Mouse (Mus musculus) spleen, adult 2 months (tissue): Measurements from ENCODE around the gene Smyd2.

Experiments
- CTCF ChIP-seq: fragments of 200-500 bp; IDR thresholded peaks from 2 replicates; pipeline ENCODE4 v1.5.1; 2011; ENCODE audit warnings: mild to moderate bottlenecking, inconsistent platforms; ENCODE audit not compliant: insufficient read depth, insufficient read length, insufficient replicate concordance; ENCODE audit errors: extremely low read depth
- POLR2A ChIP-seq: fragments of 200-500 bp; IDR thresholded peaks from 2 replicates; pipeline ENCODE4 v1.6.1; 2011; ENCODE audit warnings: low read depth, low read length, inconsistent platforms

DNA sequence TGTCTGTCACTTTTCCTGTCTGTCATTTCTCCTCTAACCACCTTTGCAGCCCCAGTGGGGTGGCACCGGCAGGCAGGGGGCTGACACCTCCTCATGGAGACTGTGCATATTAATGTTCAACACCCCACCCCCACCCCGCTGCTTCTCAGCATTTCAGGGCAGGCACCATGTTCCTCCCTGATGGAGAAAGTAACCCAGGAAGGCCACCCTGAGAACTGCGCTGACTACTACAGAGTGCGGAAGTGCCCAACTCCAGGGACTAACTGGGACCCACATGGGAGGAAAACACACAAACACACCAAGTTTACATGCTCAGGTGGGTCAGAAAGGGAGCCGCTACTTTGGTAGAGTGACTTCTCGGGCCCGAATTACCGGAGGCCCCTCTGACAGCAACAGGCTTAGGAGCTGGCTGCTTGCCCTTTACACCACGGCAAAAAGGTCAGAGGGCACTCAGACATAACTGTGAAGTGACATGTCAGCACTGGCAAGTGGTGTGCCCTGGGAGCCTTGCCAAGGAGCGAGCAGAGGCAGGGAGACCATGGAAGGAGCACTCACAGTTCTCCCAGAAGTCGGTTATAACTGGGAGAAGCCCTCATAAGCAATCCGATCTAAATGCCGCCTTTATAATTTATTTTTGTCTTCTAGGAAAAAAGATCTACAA, 11.3 kb downstream of the Smyd2 start:
- TF ChIP-seq POLR2A (no peak), CTCF (no peak)
